Mouse (Mus musculus) spleen, adult 2 months (tissue): Measurements from ENCODE around the gene Ost4. TPM values are rescaled to one million over a fixed set of nuclear protein-coding genes. Genes with fewer than 3 reads are reported as not detected.

Experiments used
- DNase-seq, 2 experiments: peaks; one replicate each; pipeline versions ENCODE4 v3.0.0 to v3.0.0-alpha.2; 2012 to 2021; ENCODE audit warnings: low spot score in 2 of 2, low read depth in 1 of 2
- H3K27ac ChIP-seq: fragments of 200-500 bp; 2 replicates; pipeline ENCODE4 v1.5.1; 2012; ENCODE audit warnings: low read length, inconsistent platforms; ENCODE audit not compliant: insufficient read depth
- H3K27me3 ChIP-seq: fragments of 200-500 bp; 2 replicates; pipeline ENCODE4 v1.6.1; 2012; ENCODE audit warnings: mild to moderate bottlenecking, moderate library complexity, low read length, inconsistent platforms; ENCODE audit not compliant: control insufficient read depth, insufficient read depth
- H3K36me3 ChIP-seq: fragments of 200-500 bp; 2 replicates; pipeline ENCODE4 v1.6.1; 2012; ENCODE audit warnings: mild to moderate bottlenecking, low read length, inconsistent platforms; ENCODE audit not compliant: control insufficient read depth, insufficient read depth
- H3K4me1 ChIP-seq: fragments of 200-500 bp; 2 replicates; pipeline ENCODE4 v1.6.1; 2011; ENCODE audit warnings: inconsistent platforms; ENCODE audit not compliant: control insufficient read depth, insufficient read depth, insufficient read length
- H3K4me3 ChIP-seq: fragments of 200-500 bp; 2 replicates; pipeline ENCODE4 v1.5.1; 2011; ENCODE audit warnings: mild to moderate bottlenecking, inconsistent platforms; ENCODE audit not compliant: insufficient read depth, insufficient read length; ENCODE audit errors: extremely low read depth
- CTCF ChIP-seq: fragments of 200-500 bp; IDR thresholded peaks from 2 replicates; pipeline ENCODE4 v1.5.1; 2011; ENCODE audit warnings: mild to moderate bottlenecking, inconsistent platforms; ENCODE audit not compliant: insufficient read depth, insufficient read length, insufficient replicate concordance; ENCODE audit errors: extremely low read depth
- POLR2A ChIP-seq: fragments of 200-500 bp; IDR thresholded peaks from 2 replicates; pipeline ENCODE4 v1.6.1; 2011; ENCODE audit warnings: low read depth, low read length, inconsistent platforms
- WGBS: fragments of 180-500 bp; shearing (Covaris S2); methylation state at CpG from one replicate; pipeline ENCODE4 v1.1.7; 2018; 5-methylcytosine and 5-hydroxymethylcytosine counted together
- polyA plus RNA-seq: library from polyadenylated mRNA; depleted of rRNA; stranded (reverse); fragments of >200 nt; gene quantifications from 2 replicates; pipeline ENCODE4 v1.2.3, GENCODE M21; 2012

Gene Ost4
- polyA plus RNA-seq, 1 experiment, result 143 TPM

DNA sequence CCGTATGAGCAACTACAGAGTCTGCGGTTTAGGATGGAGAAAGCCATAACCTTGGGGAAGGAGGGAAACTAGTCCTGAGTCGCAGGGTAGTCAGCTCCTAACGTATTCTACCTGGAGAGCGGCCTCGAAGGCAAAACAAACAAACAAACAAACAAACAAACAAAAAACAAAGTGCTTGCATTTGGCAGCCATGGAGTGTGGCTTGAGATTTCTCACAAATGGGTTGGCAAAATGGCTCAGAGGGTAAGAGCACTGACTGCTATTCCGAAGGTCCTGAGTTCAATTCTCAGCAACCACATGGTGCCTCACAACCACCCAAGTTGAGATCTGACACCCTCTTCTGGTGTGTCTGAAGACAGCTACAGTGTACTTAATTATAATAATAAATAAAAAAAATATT lies 2.3 kb upstream of the Ost4 start:
- no peaks in the 10 kb centered on the region; the same call in 1 of the 2 replicates for H3K4me1 ChIP-seq
- H3K27ac ChIP-seq, result no peak overlapping the region
- TF ChIP-seq POLR2A (no peak), CTCF (no peak)
- H3K27me3 ChIP-seq, result no peaks in the 10 kb centered on the region
- 87% methylated on average over 7 of the region's 7 CpGs for WGBS
- H3K36me3 ChIP-seq, result peaks cover 5% of the 10 kb centered on the region
- no peak for DNase-seq
- H3K4me3 ChIP-seq, result no peak overlapping the region

DNA sequence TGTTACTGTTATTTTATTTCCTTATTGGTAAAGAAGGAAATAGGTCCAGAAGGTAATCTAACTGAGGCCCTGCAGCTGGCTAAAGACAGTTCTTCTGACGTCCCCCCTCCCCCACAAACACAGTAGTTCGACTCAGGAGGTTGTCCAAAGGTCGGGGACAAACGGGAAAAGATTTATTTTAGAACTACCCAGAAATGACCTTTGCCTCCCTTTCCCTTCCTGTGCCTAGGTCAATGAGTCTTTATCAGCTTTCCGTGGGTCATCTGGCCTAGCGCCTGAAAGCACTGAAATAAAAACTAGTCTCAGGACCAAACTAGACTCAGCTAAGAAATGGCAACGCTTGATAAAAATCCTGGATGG lies 1.7 kb upstream of the Ost4 start:
- Histone ChIP-seq H3K36me3 (peaks cover 10% of the 10 kb centered on the region), H3K27me3 (no peaks in the 10 kb centered on the region), H3K4me1 (no peaks in the 10 kb centered on the region; the same call in 1 of the 2 replicates), H3K4me3 (no peak overlapping the region), H3K27ac (no peak overlapping the region)
- 69% methylated on average over 7 of the region's 7 CpGs for WGBS
- TF ChIP-seq CTCF, result no peak
- no peak for TF ChIP-seq POLR2A
- DNase-seq, result no peak

DNA sequence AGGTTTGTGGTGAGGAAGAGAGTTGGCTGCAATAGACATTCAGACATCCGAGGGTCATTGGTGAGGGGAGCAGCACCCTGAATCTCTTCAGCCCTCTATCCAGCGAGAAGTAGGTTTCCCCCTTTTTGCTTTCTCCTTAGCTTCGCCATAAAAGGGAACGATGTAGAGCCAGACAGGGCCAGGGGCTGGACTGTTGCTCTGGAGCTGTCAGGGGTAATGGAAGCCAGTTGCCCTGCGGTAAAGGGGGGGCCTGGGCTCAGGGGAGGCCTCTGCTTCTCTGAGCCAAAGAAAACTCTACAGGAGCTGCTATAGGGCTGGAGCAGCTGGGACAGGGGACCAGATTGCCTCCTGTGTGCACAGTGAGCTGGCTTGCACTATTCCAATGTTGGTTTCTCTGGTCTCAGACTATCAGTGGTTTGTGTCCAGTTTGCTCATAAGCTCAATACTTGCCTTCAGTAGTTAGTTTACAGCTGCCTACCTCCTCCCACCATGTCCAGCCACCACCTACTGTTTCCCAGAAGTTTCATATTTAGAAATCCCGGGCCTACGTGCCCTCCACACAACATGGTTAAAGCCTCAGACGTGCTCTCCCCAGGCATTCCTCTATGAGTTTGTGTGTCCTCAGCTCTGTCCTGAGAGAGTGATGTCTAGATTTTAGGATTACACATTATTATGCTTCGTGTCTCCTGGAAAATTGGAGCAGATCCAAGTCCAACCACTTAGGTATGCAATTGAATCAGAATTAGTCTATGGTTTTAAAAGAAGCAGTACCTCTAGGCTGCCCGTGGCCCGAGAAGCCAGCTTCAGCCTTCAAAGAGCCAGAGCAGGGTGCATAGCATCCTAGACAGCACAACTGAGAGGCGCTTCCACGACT lies 1.1 kb upstream of the Ost4 start:
- H3K27ac ChIP-seq, result peak overlapping the region; percentile 8; the same call in 1 of the 2 replicates
- H3K4me1 ChIP-seq, result no peaks in the 10 kb centered on the region; the same call in 1 of the 2 replicates
- no peaks in the 10 kb centered on the region for H3K27me3 ChIP-seq
- H3K4me3 ChIP-seq, result no peak overlapping the region
- WGBS, result 61% methylated on average over 13 of the region's 13 CpGs
- peaks cover 12% of the 10 kb centered on the region for H3K36me3 ChIP-seq
- no peak for DNase-seq
- TF ChIP-seq POLR2A (no peak), CTCF (no peak)

DNA sequence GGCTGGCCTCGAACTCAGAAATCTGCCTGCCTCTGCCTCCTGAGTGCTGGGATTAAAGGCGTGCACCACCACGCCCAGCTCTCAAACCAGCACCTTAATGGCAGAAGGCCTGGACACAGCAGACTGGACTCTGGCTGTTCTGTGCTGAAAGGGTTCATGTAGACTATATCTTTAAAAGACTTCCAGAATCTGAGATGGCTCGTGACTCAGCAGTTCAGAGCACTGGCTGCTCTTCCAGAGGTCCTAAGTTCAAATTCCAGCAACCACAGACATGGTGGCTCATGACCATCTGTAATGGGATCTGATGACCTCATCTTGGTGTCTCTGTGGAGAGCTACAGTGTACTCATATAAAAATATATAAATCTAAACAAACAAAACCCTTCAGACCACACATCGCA lies 5.7 kb downstream of the Ost4 start:
- TF ChIP-seq CTCF, result no peak
- no peak for TF ChIP-seq POLR2A
- DNase-seq, result no peak
- WGBS, result 94% methylated on average over 5 of the region's 5 CpGs
- Histone ChIP-seq H3K4me1 (no peaks in the 10 kb centered on the region), H3K27ac (no peak overlapping the region), H3K4me3 (no peak overlapping the region), H3K36me3 (peaks cover 20% of the 10 kb centered on the region), H3K27me3 (no peaks in the 10 kb centered on the region)

DNA sequence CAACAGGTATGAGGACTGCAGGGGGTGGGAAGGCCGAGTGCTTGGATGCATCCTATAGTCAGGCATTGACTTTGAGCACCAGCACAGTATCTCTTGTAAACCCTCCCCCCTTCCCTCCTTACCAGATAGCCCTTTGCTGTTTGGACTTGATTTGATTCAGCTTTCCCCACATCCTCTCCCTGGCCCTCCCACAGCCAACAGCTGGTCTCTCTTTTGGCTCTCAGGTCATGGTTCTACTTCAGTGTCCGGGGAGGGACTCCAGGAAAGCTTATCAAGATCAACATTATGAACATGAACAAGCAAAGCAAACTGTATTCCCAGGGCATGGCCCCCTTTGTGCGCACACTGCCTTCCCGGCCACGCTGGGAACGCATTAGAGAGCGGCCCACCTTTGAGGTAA lies 17.2 kb downstream of the Ost4 start:
- Histone ChIP-seq H3K27ac (no peak overlapping the region), H3K27me3 (no peaks in the 10 kb centered on the region), H3K36me3 (peaks cover 6% of the 10 kb centered on the region), H3K4me3 (no peak overlapping the region), H3K4me1 (no peaks in the 10 kb centered on the region; the same call in 1 of the 2 replicates)
- 91% methylated on average over 7 of the region's 7 CpGs for WGBS
- no peak for TF ChIP-seq POLR2A
- TF ChIP-seq CTCF, result no peak
- DNase-seq, result no peak

DNA sequence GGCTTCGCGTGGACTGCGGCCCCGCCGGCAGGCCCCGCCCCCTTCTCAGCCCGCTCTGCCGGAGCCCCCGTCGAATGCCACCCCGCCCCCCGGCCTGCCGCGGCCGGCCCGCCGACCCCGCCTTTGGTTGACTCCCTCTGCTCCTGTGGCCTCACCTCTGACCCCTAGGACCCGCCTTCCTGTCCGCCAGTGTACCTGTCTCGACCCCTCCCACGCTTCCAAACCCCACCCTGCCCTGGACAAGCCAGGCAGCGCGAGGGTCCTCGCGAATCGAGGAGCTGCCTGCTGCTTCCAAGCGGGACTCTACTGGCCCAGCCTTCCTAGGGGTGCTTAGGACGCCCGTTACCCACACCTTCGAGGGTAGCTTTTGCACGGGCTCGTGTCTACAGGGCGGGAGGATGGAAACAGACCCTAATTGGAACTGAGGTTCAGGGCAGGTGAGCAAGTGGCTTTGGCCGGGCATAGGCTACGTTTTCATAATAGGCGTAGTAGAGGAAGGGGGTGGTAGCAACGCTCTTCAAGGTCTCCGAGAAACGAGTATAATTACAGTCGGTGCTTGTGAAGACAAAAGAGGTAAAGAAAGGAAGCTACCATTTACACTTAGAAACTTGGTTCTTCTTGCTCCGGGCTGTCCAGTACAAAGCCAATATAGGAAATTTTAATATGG lies 18.4 kb downstream of the Ost4 start:
- TF ChIP-seq CTCF (no peak), POLR2A (no peak)
- peaks cover 4% of the 10 kb centered on the region for H3K36me3 ChIP-seq
- peak overlapping the region; percentile 89 for H3K27ac ChIP-seq
- 2% methylated on average over 42 of the region's 42 CpGs for WGBS
- DNase-seq, result no peak
- H3K4me1 ChIP-seq, result no peaks in the 10 kb centered on the region; the same call in 1 of the 2 replicates
- peak overlapping the region; percentile 81 for H3K4me3 ChIP-seq
- no peaks in the 10 kb centered on the region for H3K27me3 ChIP-seq
